Mouse (Mus musculus): Measurements from ENCODE around the gene Fam151b. TPM values are rescaled to one million over a fixed set of nuclear protein-coding genes. Genes with fewer than 3 reads are reported as not detected.

Gene Fam151b
- polyA plus RNA-seq, 1 experiment from 2014 or later, result 0.19 TPM

DNA sequence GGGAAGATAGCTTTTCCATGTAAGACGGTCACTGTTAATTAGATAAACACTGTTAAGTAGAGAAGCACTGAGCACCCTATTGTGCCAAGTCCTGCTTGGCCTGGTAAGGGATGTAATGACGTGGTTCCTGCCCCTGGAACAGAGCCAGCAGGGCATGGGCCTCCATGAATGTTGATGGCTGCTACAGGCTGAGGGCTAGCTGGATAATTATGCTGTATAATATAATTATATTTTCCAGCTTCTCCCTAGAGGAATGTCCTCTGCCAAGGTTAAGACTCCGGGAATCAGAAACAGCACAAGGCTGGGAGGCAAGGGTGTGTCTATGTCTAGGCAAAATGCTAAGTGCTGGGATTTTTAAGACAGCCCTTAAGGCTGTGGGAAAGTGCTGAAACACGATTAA is 7.0 kb upstream of the Fam151b start:
- no peak overlapping the region for H3K27ac ChIP-seq (ENCODE audit: low read depth, low read length)
- H3K27me3 ChIP-seq (replicated peaks; ENCODE audit: control insufficient read depth, insufficient read depth, low read length), result no peaks in the 10 kb centered on the region
- H3K36me3 ChIP-seq (ENCODE audit: control insufficient read depth, insufficient read depth, low read length), result peaks cover 6% of the 10 kb centered on the region; the same call in 1 of the 2 replicates
- no peak overlapping the region for H3K4me3 ChIP-seq (ENCODE audit: low read depth, low read length)
- H3K9ac ChIP-seq (ENCODE audit: low read depth, low read length), result no peak overlapping the region
- H3K4me2 ChIP-seq, result no peak overlapping the region
- DNase-seq (ENCODE audit: low spot score), result no peak
- 82% methylated on average over 4 of the region's 4 CpGs for WGBS
- H3K9me3 ChIP-seq (ENCODE audit: control insufficient read depth, low read length), result no peaks in the 10 kb centered on the region
- H3K4me1 ChIP-seq (replicated peaks; ENCODE audit: control insufficient read depth, insufficient read depth, low read length), result no peaks in the 10 kb centered on the region
- ATAC-seq (replicated peaks; ENCODE audit: low FRiP score), result no peak

DNA sequence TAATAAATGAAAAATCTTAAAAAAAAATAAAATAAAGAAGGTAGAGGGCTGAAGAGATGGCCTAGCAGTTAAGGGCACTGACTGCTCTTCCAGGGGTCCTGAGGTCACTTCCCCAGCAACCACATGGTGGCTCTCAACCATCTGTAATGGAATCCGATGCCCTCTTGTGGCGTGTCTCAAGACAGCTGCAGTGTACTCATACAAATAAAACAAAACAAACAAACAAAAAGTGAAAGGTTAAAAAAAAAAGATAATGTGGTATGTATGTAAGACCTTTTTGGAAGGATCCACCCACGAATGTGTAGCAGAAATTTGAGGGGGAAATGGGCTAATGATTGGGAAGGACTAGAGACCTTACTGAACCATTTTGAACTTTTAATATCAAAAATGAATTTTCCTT is 467 bp downstream of the Fam151b start:
- ATAC-seq (replicated peaks; ENCODE audit: low FRiP score) (peak; percentile 72), DNase-seq (ENCODE audit: low spot score) (no peak)
- WGBS, result 7% methylated on average over 3 of the region's 3 CpGs
- Histone ChIP-seq H3K36me3 (ENCODE audit: control insufficient read depth, insufficient read depth, low read length) (no peaks in the 10 kb centered on the region), H3K9me3 (ENCODE audit: control insufficient read depth, low read length) (no peaks in the 10 kb centered on the region), H3K27ac (ENCODE audit: low read depth, low read length) (no peak overlapping the region), H3K9ac (ENCODE audit: low read depth, low read length) (peak overlapping the region; percentile 74), H3K4me2 (peak overlapping the region; percentile 80), H3K4me1 (replicated peaks; ENCODE audit: control insufficient read depth, insufficient read depth, low read length) (no peaks in the 10 kb centered on the region), H3K27me3 (replicated peaks; ENCODE audit: control insufficient read depth, insufficient read depth, low read length) (no peaks in the 10 kb centered on the region), H3K4me3 (ENCODE audit: low read depth, low read length) (peak overlapping the region; percentile 48)

DNA sequence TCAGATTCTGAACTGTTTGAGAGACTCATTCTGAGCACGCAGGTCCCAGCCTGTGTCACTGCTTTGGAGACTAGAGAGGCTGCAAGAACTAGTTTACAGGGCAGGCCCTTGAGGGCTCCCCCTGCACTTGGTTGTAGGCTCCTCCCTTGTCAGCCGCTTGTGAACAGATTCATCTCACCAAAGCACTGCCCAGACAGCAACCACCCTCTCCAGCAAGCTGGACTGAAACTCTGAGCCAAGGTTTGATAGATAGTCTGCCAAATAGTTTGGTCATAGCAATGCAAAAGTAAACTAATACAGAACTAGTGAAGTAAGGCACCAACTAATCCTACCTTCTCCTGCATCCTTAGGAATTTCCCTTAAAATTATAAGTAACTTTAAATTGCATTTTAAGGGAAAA is 13.7 kb downstream of the Fam151b start:
- Histone ChIP-seq H3K36me3 (ENCODE audit: control insufficient read depth, insufficient read depth, low read length) (peaks cover 2% of the 10 kb centered on the region; the same call in 1 of the 2 replicates), H3K4me2 (no peak overlapping the region), H3K9me3 (ENCODE audit: control insufficient read depth, low read length) (no peaks in the 10 kb centered on the region), H3K27ac (ENCODE audit: low read depth, low read length) (no peak overlapping the region), H3K9ac (ENCODE audit: low read depth, low read length) (no peak overlapping the region), H3K4me3 (ENCODE audit: low read depth, low read length) (no peak overlapping the region), H3K27me3 (replicated peaks; ENCODE audit: control insufficient read depth, insufficient read depth, low read length) (no peaks in the 10 kb centered on the region), H3K4me1 (replicated peaks; ENCODE audit: control insufficient read depth, insufficient read depth, low read length) (no peaks in the 10 kb centered on the region)
- no peak for ATAC-seq (replicated peaks; ENCODE audit: low FRiP score)
- no peak for DNase-seq (ENCODE audit: low spot score)
- 61% methylated on average over 2 of the region's 2 CpGs for WGBS

DNA sequence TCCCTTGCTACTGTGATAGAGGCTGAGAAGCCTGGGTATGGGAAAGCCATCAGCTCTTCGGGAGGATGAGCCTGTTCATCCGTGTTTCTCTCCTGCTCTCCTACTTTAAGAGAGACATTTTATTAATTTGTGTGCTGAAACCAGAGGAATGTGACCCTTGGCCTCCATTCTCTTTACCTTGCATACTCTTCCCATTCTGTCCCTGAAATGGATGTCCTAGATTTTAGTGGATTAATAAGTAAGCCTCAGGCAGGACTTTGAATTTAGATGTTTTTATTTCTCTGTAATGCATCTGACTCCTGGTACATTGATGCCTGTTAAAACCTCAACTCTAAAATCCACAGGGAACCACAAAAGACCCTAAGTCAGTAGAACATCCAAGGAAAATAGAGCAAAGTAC is 14.4 kb downstream of the Fam151b start:
- Histone ChIP-seq H3K4me2 (no peak overlapping the region), H3K9ac (ENCODE audit: low read depth, low read length) (no peak overlapping the region), H3K4me3 (ENCODE audit: low read depth, low read length) (no peak overlapping the region), H3K4me1 (replicated peaks; ENCODE audit: control insufficient read depth, insufficient read depth, low read length) (no peaks in the 10 kb centered on the region), H3K27me3 (replicated peaks; ENCODE audit: control insufficient read depth, insufficient read depth, low read length) (no peaks in the 10 kb centered on the region), H3K9me3 (ENCODE audit: control insufficient read depth, low read length) (no peaks in the 10 kb centered on the region), H3K36me3 (ENCODE audit: control insufficient read depth, insufficient read depth, low read length) (peaks cover 2% of the 10 kb centered on the region; the same call in 1 of the 2 replicates), H3K27ac (ENCODE audit: low read depth, low read length) (no peak overlapping the region)
- DNase-seq (ENCODE audit: low spot score) (no peak), ATAC-seq (replicated peaks; ENCODE audit: low FRiP score) (no peak)
- WGBS, result 83% methylated on average over 2 of the region's 2 CpGs

DNA sequence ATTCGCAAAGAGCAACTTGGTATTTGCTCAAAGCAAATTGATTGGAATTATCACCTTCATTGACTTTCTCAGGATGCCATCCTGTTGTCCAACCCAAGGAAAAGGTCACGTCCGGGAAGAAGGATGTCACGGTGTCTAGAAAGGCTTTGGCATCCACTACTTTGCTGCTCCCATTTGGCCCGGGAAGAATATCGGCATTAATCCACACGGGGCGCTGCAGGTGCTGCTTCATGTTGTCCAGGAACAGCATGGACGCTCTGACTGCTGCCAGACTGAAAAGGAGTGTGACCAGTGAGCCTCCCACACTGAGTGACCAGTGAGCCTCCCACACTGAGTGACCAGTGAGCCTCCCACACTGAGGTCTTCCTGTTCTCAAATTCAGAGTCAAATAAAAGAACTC is 15.9 kb downstream of the Fam151b start:
- DNase-seq (ENCODE audit: low spot score) (no peak), ATAC-seq (replicated peaks; ENCODE audit: low FRiP score) (no peak)
- peaks cover 2% of the 10 kb centered on the region; the same call in 1 of the 2 replicates for H3K36me3 ChIP-seq (ENCODE audit: control insufficient read depth, insufficient read depth, low read length)
- H3K4me3 ChIP-seq (ENCODE audit: low read depth, low read length), result no peak overlapping the region
- H3K9me3 ChIP-seq (ENCODE audit: control insufficient read depth, low read length), result no peaks in the 10 kb centered on the region
- no peaks in the 10 kb centered on the region for H3K4me1 ChIP-seq (replicated peaks; ENCODE audit: control insufficient read depth, insufficient read depth, low read length)
- no peak overlapping the region for H3K9ac ChIP-seq (ENCODE audit: low read depth, low read length)
- H3K27me3 ChIP-seq (replicated peaks; ENCODE audit: control insufficient read depth, insufficient read depth, low read length), result no peaks in the 10 kb centered on the region
- no peak overlapping the region for H3K4me2 ChIP-seq
- 82% methylated on average over 9 of the region's 9 CpGs for WGBS
- no peak overlapping the region for H3K27ac ChIP-seq (ENCODE audit: low read depth, low read length)

DNA sequence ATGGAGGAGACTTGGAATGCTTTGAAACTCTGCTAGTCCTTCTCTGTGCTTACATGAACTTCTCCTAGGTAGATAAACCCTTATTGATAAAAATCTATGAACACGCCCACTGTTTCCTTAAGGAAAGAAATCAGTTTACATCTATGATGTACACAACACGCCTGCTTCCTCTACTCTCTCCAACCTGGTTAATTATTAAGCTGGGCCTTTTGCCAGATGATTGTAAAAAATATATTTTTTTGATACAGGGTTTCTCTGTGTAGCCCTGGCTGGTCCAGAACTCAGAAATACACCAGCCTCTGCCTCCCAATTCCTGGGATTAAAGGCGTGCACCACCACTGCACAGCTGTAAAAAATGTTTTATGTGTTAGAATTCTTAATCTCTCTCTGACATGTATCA is 19.1 kb downstream of the Fam151b start:
- H3K4me2 ChIP-seq, result no peak overlapping the region
- no peak for ATAC-seq (replicated peaks; ENCODE audit: low FRiP score)
- WGBS, result 86% methylated on average over 3 of the region's 3 CpGs
- H3K4me3 ChIP-seq (ENCODE audit: low read depth, low read length), result no peak overlapping the region
- peaks cover 2% of the 10 kb centered on the region; the same call in 1 of the 2 replicates for H3K36me3 ChIP-seq (ENCODE audit: control insufficient read depth, insufficient read depth, low read length)
- DNase-seq (ENCODE audit: low spot score), result no peak
- no peak overlapping the region for H3K27ac ChIP-seq (ENCODE audit: low read depth, low read length)
- no peaks in the 10 kb centered on the region for H3K4me1 ChIP-seq (replicated peaks; ENCODE audit: control insufficient read depth, insufficient read depth, low read length)
- no peaks in the 10 kb centered on the region for H3K27me3 ChIP-seq (replicated peaks; ENCODE audit: control insufficient read depth, insufficient read depth, low read length)
- no peak overlapping the region for H3K9ac ChIP-seq (ENCODE audit: low read depth, low read length)
- H3K9me3 ChIP-seq (ENCODE audit: control insufficient read depth, low read length), result no peaks in the 10 kb centered on the region

DNA sequence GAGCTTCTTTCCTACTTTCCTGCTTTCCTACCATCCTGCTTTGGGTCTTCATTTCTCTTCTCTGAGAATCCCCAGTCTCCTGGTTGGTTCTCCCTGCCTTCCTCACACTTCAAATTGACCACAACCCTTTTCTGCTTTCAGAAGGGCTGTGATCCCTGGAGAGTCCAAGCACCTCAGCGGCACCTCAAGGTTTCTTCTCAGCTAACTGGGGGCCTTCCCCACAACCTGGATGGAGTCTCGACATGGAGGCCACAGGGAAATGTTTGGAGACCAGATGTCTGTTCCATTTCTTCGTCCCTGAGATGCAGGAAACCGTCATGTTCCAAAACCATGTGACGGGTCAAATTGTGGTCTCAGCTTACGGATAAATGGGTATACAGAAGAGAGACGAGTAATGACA is 36.9 kb downstream of the Fam151b start:
- no peak overlapping the region for H3K27ac ChIP-seq (ENCODE audit: low read depth, low read length)
- DNase-seq (ENCODE audit: low spot score), result no peak
- no peaks in the 10 kb centered on the region for H3K36me3 ChIP-seq (ENCODE audit: control insufficient read depth, insufficient read depth, low read length)
- H3K4me3 ChIP-seq (ENCODE audit: low read depth, low read length), result no peak overlapping the region
- no peak for ATAC-seq (replicated peaks; ENCODE audit: low FRiP score)
- no peaks in the 10 kb centered on the region for H3K9me3 ChIP-seq (ENCODE audit: control insufficient read depth, low read length)
- no peaks in the 10 kb centered on the region for H3K4me1 ChIP-seq (replicated peaks; ENCODE audit: control insufficient read depth, insufficient read depth, low read length)
- WGBS, result 86% methylated on average over 7 of the region's 7 CpGs
- H3K27me3 ChIP-seq (replicated peaks; ENCODE audit: control insufficient read depth, insufficient read depth, low read length), result no peaks in the 10 kb centered on the region
- no peak overlapping the region for H3K9ac ChIP-seq (ENCODE audit: low read depth, low read length)
- no peak overlapping the region for H3K4me2 ChIP-seq

DNA sequence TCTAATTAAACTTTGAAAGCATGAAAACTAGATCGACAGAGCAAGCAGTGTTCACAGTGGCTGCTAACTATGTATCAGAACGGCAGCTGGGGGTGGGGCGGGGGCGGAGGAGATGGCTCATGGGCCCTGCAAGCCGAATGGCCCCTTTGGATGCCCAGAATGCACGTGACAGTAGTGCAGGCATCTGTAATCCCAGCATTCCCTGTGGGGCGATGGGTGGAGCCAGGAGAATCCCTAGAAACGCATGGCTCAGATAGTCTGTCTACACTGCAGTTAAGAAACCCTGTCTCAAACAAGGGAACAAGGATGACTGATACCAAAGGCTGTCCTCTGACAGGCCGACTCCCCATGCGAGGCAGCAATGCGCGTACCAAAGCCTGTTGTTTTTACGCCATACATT is 43.5 kb downstream of the Fam151b start:
- 75% methylated on average over 13 of the region's 13 CpGs for WGBS
- Histone ChIP-seq H3K27ac (ENCODE audit: low read depth, low read length) (no peak overlapping the region), H3K4me2 (no peak overlapping the region), H3K9me3 (ENCODE audit: control insufficient read depth, low read length) (no peaks in the 10 kb centered on the region), H3K4me1 (replicated peaks; ENCODE audit: control insufficient read depth, insufficient read depth, low read length) (no peaks in the 10 kb centered on the region), H3K36me3 (ENCODE audit: control insufficient read depth, insufficient read depth, low read length) (no peaks in the 10 kb centered on the region), H3K9ac (ENCODE audit: low read depth, low read length) (no peak overlapping the region), H3K27me3 (replicated peaks; ENCODE audit: control insufficient read depth, insufficient read depth, low read length) (no peaks in the 10 kb centered on the region), H3K4me3 (ENCODE audit: low read depth, low read length) (no peak overlapping the region)
- DNase-seq (ENCODE audit: low spot score) (no peak), ATAC-seq (replicated peaks; ENCODE audit: low FRiP score) (no peak)

DNA sequence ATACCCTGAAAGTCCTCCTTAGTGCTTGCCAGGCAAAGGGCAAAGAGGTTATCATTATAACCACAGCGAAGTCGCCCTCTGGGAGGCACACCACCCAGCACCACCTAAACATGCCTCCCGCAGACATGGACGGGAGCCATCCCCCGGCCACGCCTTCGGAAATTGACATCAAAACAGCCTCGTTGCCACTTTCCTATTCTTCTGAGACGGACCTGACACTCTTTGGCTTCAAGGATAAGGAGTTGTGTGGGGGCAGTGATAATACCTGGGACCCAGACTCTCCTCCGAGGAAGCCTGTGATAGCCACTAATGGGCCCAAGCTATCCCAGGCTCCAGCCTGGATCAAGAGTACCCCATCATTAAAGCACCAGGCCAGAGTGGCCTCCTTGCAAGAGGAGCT is 45.2 kb downstream of the Fam151b start:
- Histone ChIP-seq H3K4me1 (replicated peaks; ENCODE audit: control insufficient read depth, insufficient read depth, low read length) (no peaks in the 10 kb centered on the region), H3K27ac (ENCODE audit: low read depth, low read length) (no peak overlapping the region), H3K4me3 (ENCODE audit: low read depth, low read length) (no peak overlapping the region), H3K9me3 (ENCODE audit: control insufficient read depth, low read length) (no peaks in the 10 kb centered on the region), H3K9ac (ENCODE audit: low read depth, low read length) (no peak overlapping the region), H3K36me3 (ENCODE audit: control insufficient read depth, insufficient read depth, low read length) (no peaks in the 10 kb centered on the region), H3K4me2 (no peak overlapping the region), H3K27me3 (replicated peaks; ENCODE audit: control insufficient read depth, insufficient read depth, low read length) (no peaks in the 10 kb centered on the region)
- DNase-seq (ENCODE audit: low spot score) (no peak), ATAC-seq (replicated peaks; ENCODE audit: low FRiP score) (no peak)
- WGBS, result 82% methylated on average over 10 of the region's 10 CpGs
